Mouse (Mus musculus) large intestine, adult 2 months (tissue): ENCODE data around the gene Ints4. TPM values are rescaled to one million over a fixed set of nuclear protein-coding genes. Genes with fewer than 3 reads are reported as not detected.
A peak's percentile ranks its signal among the peaks of the same experiment; 100 is the strongest.

ENCODE experiments used
- DNase-seq: peaks from one replicate; pipeline ENCODE4 v3.0.0-alpha.2; 2012; ENCODE audit warnings: low read depth, low spot score
- WGBS: fragments of 180-500 bp; shearing (Covaris S2); methylation state at CpG from one replicate; pipeline ENCODE4 v1.1.7; 2018; 5-methylcytosine and 5-hydroxymethylcytosine counted together
- polyA plus RNA-seq: library from polyadenylated mRNA; depleted of rRNA; stranded (reverse); fragments of >200 nt; gene quantifications from 2 replicates; pipeline ENCODE4 v1.2.3, GENCODE M21; 2012; rRNA removed

Ints4 gene
- polyA plus RNA-seq, 1 experiment = 66.1 TPM

DNA sequence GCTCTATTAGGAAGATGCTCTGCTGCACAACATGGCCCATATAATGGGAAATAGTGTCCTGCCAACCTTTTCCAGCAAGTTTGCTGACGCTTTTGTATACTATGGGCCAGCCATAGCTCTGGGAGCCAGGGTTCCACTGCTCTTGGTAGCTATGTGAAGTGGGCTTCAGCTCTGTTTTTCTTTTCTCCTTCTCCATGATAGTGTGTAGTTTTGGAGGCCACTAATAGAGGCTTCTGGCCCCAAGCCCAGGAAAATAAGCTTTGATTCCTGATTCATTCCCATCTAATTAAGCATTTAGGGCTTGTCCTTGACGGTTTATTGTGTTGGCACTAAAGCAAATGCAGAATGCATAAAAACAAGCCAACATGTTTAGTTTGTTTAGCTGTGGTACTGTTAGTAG lies 39.2 kb downstream of the Ints4 start:
- DNase-seq = no peak
- 89% methylated on average over 2 of the region's 2 CpGs for WGBS

DNA sequence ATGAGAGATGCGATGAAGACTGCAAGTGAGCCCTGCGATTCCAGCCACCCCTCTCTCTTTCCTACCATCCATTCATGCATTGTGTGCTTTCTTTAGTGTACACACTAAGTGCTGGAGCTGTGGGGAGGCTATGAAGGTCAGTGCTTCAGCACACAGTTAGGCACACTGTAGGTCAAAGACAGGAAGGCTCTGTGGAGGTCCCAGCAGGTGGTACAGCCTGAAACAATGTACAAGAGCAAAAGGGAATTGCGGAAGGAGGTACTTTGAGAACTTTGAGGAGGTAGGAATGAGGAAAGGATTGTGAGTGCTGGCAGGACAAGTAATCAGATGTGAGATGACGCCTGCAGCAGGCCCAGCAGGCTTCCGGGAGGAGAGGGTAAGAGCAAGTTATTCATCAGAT lies 54.8 kb downstream of the Ints4 start:
- WGBS = 94% methylated on average over 5 of the region's 5 CpGs
- DNase-seq = no peak

DNA sequence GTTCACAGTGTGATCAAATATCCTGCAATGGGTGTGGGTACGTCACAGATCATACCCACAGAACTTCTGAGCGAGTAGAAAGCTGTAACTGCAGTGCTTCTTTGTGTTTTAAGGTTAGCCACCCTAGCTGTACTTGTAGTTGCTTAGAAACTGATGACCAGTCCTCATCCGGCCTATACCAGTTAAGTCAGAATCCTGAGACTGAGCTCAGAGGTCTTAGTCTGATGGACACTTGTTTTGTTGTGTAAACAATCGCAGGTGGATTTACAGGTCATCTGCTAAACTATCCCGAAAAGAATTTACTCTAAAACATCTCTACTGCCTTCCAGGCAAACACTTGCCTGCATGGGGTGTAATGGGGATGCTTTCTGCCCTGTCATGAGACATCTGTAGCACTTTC lies 55.8 kb downstream of the Ints4 start:
- DNase-seq = no peak

DNA sequence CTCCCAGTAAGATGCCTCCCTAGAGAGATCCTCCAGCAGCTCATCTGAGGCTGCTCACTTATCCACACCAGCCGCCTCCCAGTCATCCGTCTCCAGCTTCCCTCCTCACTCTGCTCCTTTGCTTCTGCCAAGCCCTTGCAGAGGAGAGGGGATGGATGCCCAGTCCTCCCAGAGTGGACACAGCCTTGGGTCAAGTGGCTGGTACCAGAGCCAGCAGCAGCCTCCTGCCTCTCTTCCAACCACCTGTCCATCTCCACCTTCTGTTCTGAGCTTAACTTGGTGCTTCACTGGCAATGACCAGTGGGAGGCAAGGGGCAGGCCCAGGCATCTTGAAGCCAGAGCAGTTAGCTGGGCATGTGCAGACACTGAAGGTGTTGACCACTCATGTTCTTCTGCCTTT lies 65.7 kb downstream of the Ints4 start:
- DNase-seq = no peak
- 98% methylated on average over 2 of the region's 2 CpGs for WGBS

More for the DNA sequence above, 55.8 kb downstream of the Ints4 start:
- WGBS = 90% methylated on average over 5 of the region's 5 CpGs

DNA sequence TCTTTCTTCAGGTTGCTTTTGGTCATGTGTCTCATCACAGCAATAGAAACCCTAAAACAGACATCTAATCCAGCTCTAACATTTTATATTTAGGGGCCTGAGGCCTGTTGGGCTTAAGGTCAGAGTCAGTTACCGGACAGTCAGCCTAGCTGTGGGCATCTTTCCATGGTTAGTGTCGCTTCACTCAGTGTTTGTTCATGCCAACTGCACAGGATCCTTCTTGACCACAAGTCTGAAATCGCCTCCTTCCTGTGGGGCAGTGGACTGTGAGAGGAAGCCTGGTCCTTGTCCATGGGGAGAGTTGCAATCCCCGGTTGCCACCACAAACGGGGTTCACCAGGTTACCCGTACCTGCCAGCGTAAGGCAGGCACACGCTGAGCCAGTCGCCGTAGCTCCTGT lies 68.5 kb downstream of the Ints4 start:
- no peak for DNase-seq
- 96% methylated on average over 10 of the region's 10 CpGs for WGBS

DNA sequence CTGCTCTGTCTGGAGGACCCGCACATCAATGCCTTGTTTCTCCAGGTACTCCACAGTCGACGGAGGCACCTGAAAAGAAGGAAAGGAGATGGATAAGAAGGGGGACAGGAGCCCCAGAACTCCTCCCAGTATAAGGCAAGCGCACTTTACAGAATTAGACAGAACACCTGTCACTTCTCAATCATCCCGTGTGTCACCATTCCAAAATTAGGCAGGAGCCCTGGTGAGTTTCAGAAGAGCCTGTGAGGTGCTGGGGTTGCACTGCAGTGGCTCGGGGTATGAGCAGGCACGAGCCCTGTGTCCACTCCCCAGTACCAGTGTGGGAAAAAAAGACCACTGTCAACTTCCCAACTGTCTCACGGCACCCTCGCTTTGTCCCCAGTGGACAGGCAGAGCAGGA lies 69.9 kb downstream of the Ints4 start:
- DNase-seq = no peak
- 90% methylated on average over 9 of the region's 9 CpGs for WGBS

DNA sequence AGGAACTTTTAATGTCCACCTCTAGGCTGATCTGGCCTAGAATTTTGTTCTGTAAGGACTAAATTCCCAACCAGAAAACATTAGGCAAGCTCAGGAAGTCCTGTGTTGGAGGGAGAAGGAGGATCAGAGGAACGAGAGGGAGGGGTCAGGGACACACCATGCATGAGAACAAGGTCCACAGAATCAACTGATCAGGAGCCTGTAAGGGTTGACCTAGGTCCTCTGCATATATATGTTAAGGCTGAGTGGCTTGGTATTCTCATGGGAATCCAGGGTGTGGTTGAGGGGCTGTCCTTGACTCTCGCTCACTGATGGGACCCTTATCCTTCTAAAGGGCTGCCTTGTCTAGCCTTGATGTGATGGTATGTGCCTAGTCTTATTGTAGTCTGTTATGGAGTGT lies 82.8 kb downstream of the Ints4 start:
- no peak for DNase-seq
- 65% methylated on average over 2 of the region's 2 CpGs for WGBS

DNA sequence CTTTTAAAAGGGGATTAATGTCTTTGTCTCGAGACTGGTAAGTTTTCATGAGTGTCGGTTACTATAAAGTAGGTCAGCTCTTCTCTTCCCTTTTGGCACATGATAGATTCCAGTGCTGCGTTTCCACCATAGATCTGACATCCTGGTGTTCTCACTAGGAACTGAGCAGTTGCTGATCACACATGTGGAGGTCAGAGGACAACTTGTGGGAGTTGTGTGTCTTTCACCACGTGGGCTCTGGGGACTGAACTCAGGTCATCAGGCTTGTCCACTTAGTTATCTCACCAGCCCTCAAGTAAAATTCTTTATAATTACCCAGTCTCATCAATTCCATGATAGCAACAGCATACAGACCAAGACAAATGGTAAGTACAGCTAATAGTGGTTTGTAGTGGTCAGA lies 88.6 kb downstream of the Ints4 start:
- no peak for DNase-seq
- WGBS = 82% methylated on average over 4 of the region's 4 CpGs

DNA sequence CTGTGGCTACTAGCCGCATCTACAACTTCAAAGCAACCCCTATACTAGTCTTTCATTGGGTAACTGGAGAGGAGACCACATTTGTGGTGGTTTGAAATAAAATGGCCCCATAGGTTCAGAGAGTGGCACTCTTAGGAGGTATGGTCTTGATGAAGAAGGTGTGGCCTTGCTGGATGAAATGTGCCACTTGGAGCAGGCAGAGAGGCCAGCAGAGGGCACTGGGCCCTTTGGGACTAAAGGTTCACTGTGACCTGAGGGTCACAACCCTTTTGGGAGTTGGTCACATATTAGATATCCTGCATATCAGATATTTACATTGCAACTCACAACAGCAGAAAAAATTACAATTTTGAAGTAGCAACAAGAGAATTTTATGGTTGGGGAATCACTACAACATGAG lies 89.6 kb downstream of the Ints4 start:
- DNase-seq = no peak
- 85% methylated on average over 1 of the region's 1 CpGs for WGBS

DNA sequence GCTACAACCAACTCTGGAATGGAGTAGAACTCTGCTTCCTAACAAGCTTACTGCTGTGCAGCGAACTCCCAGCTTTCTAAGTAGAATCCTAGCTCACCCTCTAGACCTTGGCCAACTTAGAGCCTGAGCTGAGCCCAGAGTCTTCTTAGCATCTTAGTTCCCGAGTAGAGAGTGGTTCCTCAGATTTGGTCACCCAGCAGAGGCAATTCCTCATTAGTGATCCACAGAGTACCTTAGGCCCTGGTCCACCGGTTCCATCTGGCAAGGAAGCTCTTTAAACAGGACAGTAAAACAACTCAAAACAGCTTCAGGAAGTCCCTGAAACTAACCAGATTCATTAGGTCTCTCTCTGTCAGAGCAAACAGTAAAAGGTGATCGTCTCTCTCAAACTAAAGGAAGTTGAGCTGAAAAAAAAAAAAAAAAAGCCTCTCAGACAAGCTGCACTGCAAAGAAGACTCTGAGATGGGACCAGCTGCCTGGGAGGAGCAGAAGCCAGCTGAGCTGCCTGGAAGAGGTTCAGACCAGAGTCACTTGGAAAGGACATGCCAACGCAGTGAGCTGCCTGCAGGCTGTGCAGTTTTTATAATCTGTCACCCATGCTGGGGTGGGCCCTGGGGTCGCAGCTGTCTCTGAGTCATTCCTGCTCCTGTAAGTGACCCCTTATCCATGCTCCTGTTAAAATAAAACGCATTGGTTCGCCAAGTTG lies 97.8 kb downstream of the Ints4 start:
- WGBS = 16% methylated on average over 8 of the region's 8 CpGs
- no peak for DNase-seq

DNA sequence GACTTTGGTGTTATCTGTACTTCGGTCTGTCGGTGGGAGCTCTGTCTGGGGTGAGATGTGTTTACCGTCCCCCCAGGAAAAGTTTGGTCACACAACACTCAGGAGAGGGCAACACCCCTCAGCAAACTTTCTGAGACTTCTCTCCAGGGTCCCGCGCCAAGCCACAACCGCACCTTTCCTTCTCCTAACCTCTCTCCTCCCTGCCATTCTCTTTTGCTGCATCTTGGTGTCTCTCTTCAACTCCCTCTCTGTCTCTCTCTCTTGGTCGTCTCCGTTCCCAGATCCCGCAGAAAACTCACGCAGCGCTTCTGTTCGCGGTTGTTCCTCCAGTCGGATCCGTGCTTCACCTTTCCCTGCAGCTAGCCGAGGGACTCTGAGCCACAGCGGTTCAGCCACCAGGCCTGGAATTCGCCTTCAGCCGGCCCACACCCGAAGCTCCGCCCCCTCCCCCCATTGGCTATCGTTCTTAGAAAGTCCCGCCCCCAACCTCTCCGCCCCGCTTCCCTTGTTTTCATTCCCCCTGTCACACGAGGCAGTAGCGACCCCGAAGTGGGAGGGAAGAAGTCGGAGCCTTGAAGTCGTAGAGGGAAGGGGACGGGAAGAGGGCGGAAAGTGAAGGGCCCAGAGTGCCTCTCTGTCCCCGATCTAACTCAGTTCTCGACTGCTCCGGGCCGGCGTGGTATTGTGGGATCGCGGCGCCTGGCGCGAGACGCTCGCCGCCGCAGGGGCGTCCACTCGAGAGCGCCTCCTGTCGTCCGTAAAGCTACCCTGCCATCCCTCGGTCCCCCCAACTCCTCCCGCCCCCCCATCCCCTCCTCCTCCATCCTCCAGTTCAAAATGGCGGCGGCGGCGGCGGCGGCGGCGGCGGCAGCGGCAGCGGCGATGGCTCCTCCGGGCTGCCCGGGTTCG lies 98.6 kb downstream of the Ints4 start, which contains the start of the genes Aamdc and Rsf1:
TSS of gene Aamdc (minus strand) at position 431 of the 909 bp plus-strand sequence.
TSS of gene Rsf1 (plus strand) at position 823 of the 909 bp plus-strand sequence.
- WGBS = under 1% methylated on average over 59 of the region's 68 CpGs
- DNase-seq = peak; percentile 94

DNA sequence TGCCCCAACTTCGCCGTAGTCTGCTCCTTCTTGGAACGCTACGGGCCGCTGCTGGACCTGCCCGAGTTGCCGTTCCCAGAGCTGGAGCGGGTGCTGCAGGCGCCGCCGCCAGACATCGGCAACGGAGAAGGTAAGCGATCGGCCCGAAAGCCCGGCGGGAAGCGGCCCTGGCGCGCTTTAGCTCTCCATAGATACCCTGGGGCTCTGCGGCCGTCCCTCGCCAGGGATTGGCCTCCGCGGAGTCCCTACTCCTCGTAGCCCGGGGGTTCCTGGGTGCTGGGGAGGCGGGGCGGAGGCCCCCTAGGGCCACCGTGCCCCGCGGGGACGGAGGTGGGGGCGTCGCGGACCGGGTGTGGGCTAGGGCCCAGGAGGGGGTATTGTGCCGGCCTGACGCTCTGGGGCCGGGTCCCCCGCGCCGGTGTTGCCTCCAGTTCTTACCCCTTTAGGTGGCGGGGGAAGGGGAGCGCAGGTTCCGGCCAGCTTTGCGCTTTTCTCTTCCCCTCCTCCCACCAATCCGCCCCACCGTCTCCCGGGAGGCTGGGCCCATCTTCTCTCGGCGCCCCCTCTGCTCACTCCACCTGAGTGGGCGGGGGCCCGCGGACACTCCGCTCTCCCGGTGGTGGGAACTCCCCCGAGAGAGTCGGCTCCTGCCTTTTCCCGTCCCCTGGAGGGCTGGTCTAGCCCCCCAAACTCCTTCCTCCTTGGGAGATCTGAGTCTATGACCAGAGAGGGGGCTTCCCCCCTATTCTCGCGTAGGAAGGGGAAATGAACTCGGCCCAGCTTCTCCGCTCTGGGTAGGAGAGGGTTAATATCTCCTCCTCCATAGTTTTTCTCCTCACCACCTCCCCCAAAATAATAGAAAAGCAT lies 99.5 kb downstream of the Ints4 start:
- WGBS = under 1% methylated on average over 65 of the region's 65 CpGs
- no peak for DNase-seq

DNA sequence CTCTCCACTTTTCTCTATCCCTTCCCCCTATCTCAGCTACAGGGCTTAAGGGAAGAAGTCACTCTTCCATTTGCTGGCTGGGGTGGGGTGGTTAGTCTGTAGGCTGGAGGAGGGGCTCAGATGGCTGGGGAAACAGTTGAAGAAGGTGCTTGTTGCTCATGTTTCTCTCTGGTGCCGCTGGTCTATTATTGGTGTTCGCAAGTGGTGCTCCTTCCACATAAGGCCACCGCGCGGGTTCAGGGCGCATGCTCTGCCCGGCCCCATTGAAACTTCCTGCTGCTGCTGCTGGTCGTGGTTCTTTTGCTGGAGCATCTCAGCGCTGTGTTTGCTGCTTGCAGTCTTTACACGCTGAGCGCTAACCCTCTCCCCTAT lies 100.1 kb downstream of the Ints4 start:
- under 1% methylated on average over 11 of the region's 11 CpGs for WGBS
- peak; percentile 62 for DNase-seq

DNA sequence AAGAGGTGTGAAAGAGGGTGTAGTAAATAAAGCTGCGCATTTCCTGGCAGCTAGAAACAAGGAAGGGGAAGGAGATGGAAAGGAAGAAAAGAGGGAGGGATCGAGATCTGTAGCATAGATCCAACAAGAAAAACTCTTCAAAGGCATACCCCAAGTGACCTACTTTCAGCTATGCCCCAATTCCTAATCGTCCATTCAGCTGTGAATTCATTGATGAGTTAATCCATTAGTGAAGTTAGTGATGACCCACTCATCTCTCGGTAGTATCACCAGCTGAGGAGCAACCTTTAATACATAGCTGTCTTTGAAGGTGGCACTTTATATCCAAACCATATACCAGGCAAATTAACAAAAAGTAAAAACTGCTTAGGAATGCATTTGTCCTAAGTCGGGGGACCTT lies 107.8 kb downstream of the Ints4 start:
- DNase-seq = no peak
- 77% methylated on average over 5 of the region's 5 CpGs for WGBS

DNA sequence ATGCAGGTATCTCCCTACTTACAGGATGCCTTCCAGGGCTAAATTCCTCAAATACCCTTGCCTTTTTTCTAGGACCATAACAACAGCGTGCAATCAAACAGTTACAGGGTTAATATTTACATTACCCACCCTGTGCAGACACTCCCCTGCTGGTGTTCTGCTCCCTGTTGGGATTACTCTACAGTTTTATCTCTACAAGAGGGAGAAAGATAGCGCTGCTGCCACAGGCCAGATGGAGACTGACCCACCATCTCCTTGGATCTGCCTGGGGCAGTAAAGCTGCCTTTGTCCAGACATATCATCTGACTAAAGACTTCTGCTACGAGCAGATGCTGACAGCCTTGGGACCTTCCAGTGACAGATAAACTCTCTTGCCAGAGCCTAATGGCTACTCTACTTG lies 109.7 kb downstream of the Ints4 start:
- DNase-seq = no peak
- WGBS = 28% methylated on average over 3 of the region's 3 CpGs

Other genes starting within 250 kb of the Ints4 start
- gene Usp35, start 148.9 kb upstream of the Ints4 start, polyA plus RNA-seq = 2.7 and 5.1 TPM in 2 replicates
- 3.7 and 7.0 TPM in 2 replicates for gene Kctd21, start 148.6 kb upstream of the Ints4 start, polyA plus RNA-seq
- 20.4 and 21.6 TPM in 2 replicates for gene Alg8, start 109.3 kb upstream of the Ints4 start, polyA plus RNA-seq
- 114 and 126 TPM in 2 replicates for gene Ndufc2, start 81.0 kb upstream of the Ints4 start, polyA plus RNA-seq
- 18.1 and 32.2 TPM in 2 replicates for gene Thrsp, start 63.2 kb upstream of the Ints4 start, polyA plus RNA-seq
- gene Kctd14, start 29.6 kb upstream of the Ints4 start, polyA plus RNA-seq = 4.3 and 5.0 TPM in 2 replicates
- gene Aamdc, start 98.5 kb downstream of the Ints4 start, polyA plus RNA-seq = 60.3 and 78.1 TPM in 2 replicates
- 1.5 and 2.6 TPM in 2 replicates for gene Rsf1, start 98.9 kb downstream of the Ints4 start, polyA plus RNA-seq
- gene Clns1a, start 215.7 kb downstream of the Ints4 start, polyA plus RNA-seq = 26.6 and 27.2 TPM in 2 replicates